Mouse (Mus musculus) heart, adult 18-20 months (tissue): ENCODE measurements around the gene Anxa4. TPM values are rescaled to one million over a fixed set of nuclear protein-coding genes. Genes with fewer than 3 reads are reported as not detected.
A peak's percentile ranks its signal among the peaks of the same experiment; 100 is the strongest.

Source experiments
- DNase-seq, 2 experiments: peaks; one replicate each; pipeline ENCODE4 v3.0.0; 2021 to 2022; ENCODE audit warnings: mixed read lengths in 1 of 2
- total RNA-seq, 2 experiments: library from RNA; stranded (reverse); gene quantifications; 2 replicates each; pipeline ENCODE4 v1.2.3; 2021

Gene Anxa4
- total RNA-seq, 2 experiments from 2014 or later: 34.8 to 37.3 TPM

- no peak for DNase-seq
Observed at GRCm38 (mm10) chr6:86801431-86801830, 8.0 kb upstream of the Anxa4 start.

GRCm38 (mm10) chr6:86800467-86800866 lies 7.1 kb upstream of the Anxa4 start:
- DNase-seq: no peak

GRCm38 (mm10) chr6:86797455-86797854 lies 4.1 kb upstream of the Anxa4 start:
- no peak for DNase-seq

- DNase-seq: peak in 1 of 2 experiments; percentile 33
Observed at GRCm38 (mm10) chr6:86793957-86794356, 573 bp upstream of the Anxa4 start.

GRCm38 (mm10) chr6:86790351-86790943 lies 2.9 kb downstream of the Anxa4 start:
- DNase-seq: no peak

GRCm38 (mm10) chr6:86788242-86788641 lies 5.1 kb downstream of the Anxa4 start:
- DNase-seq: no peak

- DNase-seq: no peak
Observed at GRCm38 (mm10) chr6:86786545-86786944, 6.8 kb downstream of the Anxa4 start.

GRCm38 (mm10) chr6:86784739-86785138 lies 8.6 kb downstream of the Anxa4 start:
- no peak for DNase-seq

- no peak for DNase-seq
Observed at GRCm38 (mm10) chr6:86782342-86782741, 11.0 kb downstream of the Anxa4 start.

GRCm38 (mm10) chr6:86781361-86781957 lies 11.9 kb downstream of the Anxa4 start:
- DNase-seq: peak in 1 of 2 experiments; percentile 13

- peak in 1 of 2 experiments; percentile 14 for DNase-seq
Observed at GRCm38 (mm10) chr6:86778910-86779594, 14.3 kb downstream of the Anxa4 start.

- DNase-seq: no peak
Observed at GRCm38 (mm10) chr6:86777181-86777580, 16.2 kb downstream of the Anxa4 start.

GRCm38 (mm10) chr6:86776706-86777071 lies 16.7 kb downstream of the Anxa4 start:
- DNase-seq: peak in 1 of 2 experiments; percentile 27

- peak; percentile 81 to 83 for DNase-seq
Observed at GRCm38 (mm10) chr6:86776001-86776705, 17.2 kb downstream of the Anxa4 start.

- DNase-seq: no peak
Observed at GRCm38 (mm10) chr6:86774937-86775336, 18.4 kb downstream of the Anxa4 start.

GRCm38 (mm10) chr6:86773830-86774229 lies 19.6 kb downstream of the Anxa4 start:
- no peak for DNase-seq

GRCm38 (mm10) chr6:86772631-86773030 lies 20.8 kb downstream of the Anxa4 start:
- DNase-seq: peak; percentile 64 to 79

- DNase-seq: no peak
Observed at GRCm38 (mm10) chr6:86768938-86769337, 24.4 kb downstream of the Anxa4 start.

GRCm38 (mm10) chr6:86768186-86768776 lies 25.1 kb downstream of the Anxa4 start:
- DNase-seq: no peak

- no peak for DNase-seq
Observed at GRCm38 (mm10) chr6:86767465-86767864, 25.9 kb downstream of the Anxa4 start.

- DNase-seq: no peak
Observed at GRCm38 (mm10) chr6:86765637-86766059, 27.7 kb downstream of the Anxa4 start.

- no peak for DNase-seq
Observed at GRCm38 (mm10) chr6:86754105-86754863, 39.1 kb downstream of the Anxa4 start.
